Mouse (Mus musculus) activated CD4-positive, CD25-positive, alpha-beta regulatory T cell, adult 9 weeks (primary cell): ENCODE data around the gene Daam2. TPM values are rescaled to one million over a fixed set of nuclear protein-coding genes. Genes with fewer than 3 reads are reported as not detected.

ENCODE experiments used
- polyA plus RNA-seq: library from polyadenylated mRNA; unstranded; fragments of 100-300 nt; shearing (Covaris generic); gene quantifications from one replicate; pipeline ENCODE4 v1.2.1, GENCODE M21; 2017

Daam2 gene
- 0.02 TPM for polyA plus RNA-seq

GRCm38 (mm10) chr17:49563830-49564470, at the start of gene Daam2:
Daam2 (minus strand) TSS chr17:49564343.

GRCm38 (mm10) chr17:49428239-49428688, 135.9 kb downstream of the Daam2 start, which contains the start of gene Mocs1:
Mocs1 (plus strand) TSS chr17:49428362.

Other genes starting within 250 kb of the Daam2 start
- 24.4 TPM for gene Mocs1, start 136.0 kb downstream of the Daam2 start, polyA plus RNA-seq
- not detected for gene Kif6, start 50.8 kb upstream of the Daam2 start, polyA plus RNA-seq